Mouse (Mus musculus) embryonic facial prominence, embryonic 12.5 days (tissue): Measurements from ENCODE around the gene Dapl1. TPM values are rescaled to one million over a fixed set of nuclear protein-coding genes. Genes with fewer than 3 reads are reported as not detected.

ENCODE experiments used
- ATAC-seq: fragments of 200-750 bp; cut with Nextera tagmentation; 2 replicates; pipeline ENCODE4 v1.8.0; 2017; ENCODE audit not compliant: insufficient number of reproducible peaks, insufficient read depth, low FRiP score, low TSS enrichment
- H3K27ac ChIP-seq: fragments of 300-500 bp; sonication (generic); 2 replicates; pipeline ENCODE4 v1.5.1; 2016; ENCODE audit warnings: mild to moderate bottlenecking
- H3K27me3 ChIP-seq: fragments of 300-500 bp; sonication (generic); 2 replicates; pipeline ENCODE4 v1.6.1; 2016; ENCODE audit warnings: mild to moderate bottlenecking, moderate library complexity
- H3K36me3 ChIP-seq: fragments of 300-500 bp; sonication (generic); 2 replicates; pipeline ENCODE4 v1.6.1; 2016; ENCODE audit warnings: mild to moderate bottlenecking
- H3K4me1 ChIP-seq: fragments of 300-500 bp; sonication (generic); 2 replicates; pipeline ENCODE4 v1.6.1; 2016
- H3K4me2 ChIP-seq: fragments of 300-500 bp; sonication (generic); replicated peaks from 2 replicates; pipeline ENCODE4 v1.6.1; 2016; ENCODE audit warnings: mild to moderate bottlenecking, moderate library complexity
- H3K4me3 ChIP-seq: fragments of 300-500 bp; sonication (generic); 2 replicates; pipeline ENCODE4 v1.5.1; 2016; ENCODE audit warnings: mild to moderate bottlenecking
- H3K9ac ChIP-seq: fragments of 300-500 bp; sonication (generic); 2 replicates; pipeline ENCODE4 v1.6.1; 2016; ENCODE audit warnings: mild to moderate bottlenecking, moderate library complexity
- H3K9me3 ChIP-seq: fragments of 300-500 bp; sonication (generic); 2 replicates; pipeline ENCODE4 v1.6.1; 2016; ENCODE audit warnings: mild to moderate bottlenecking, moderate library complexity
- WGBS: fragments of 180-500 bp; shearing (Covaris S2); methylation state at CpG from one replicate; pipeline ENCODE4 v1.1.7; 2016; 5-methylcytosine and 5-hydroxymethylcytosine counted together
- polyA plus RNA-seq: library from polyadenylated mRNA; unstranded; fragments of >200 nt; fragmentation: Nextera tagmentation; extraction: Ambion mirVana; gene quantifications from 2 replicates; pipeline ENCODE4 v1.2.1, GENCODE M21; 2016

Dapl1 gene
- polyA plus RNA-seq, 1 experiment from 2014 or later, result 13.9 TPM

DNA sequence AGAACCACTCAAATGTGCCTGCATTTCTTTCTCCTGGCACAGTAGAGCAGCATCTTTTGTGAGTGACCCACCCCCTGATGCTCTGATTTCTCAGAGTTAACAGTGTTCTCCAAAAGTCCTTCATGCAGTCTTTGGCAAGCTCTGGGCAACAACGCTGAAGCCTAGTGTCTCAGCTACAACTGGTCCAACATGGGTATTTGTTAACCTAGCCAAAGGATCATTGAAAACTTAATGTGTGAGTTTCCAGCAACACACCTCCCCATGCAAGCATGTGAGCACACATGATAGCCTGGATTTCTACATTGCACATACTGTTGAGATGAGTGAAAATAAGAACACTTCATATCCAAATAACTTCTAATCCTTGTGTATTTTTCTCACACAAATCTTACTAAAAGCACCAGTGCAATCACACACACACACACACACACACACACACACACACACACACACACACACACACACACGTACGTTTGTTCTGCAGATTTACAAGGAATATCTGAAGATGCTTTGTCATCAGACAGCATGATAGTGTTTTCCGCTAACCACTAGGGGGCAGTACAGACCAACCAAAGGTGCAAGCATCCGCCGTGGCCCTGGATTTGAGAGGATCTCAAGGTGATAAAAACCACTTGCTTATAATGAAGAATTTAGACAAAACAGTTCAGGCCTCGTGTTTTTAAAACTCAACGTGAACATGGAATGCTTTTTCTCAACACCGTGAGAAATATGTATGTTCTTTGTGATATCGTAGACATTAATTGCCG is 56.9 kb downstream of the Dapl1 start:
- H3K9me3 ChIP-seq, result no peaks in the 10 kb centered on the region
- WGBS, result 20% methylated on average over 11 of the region's 11 CpGs
- no peak overlapping the region for H3K4me3 ChIP-seq
- no peaks in the 10 kb centered on the region for H3K27me3 ChIP-seq
- H3K4me1 ChIP-seq, result peaks cover 21% of the 10 kb centered on the region
- H3K9ac ChIP-seq, result no peak overlapping the region
- no peak overlapping the region for H3K27ac ChIP-seq
- ATAC-seq, result no peak
- H3K36me3 ChIP-seq, result no peaks in the 10 kb centered on the region
- H3K4me2 ChIP-seq, result no peak overlapping the region

DNA sequence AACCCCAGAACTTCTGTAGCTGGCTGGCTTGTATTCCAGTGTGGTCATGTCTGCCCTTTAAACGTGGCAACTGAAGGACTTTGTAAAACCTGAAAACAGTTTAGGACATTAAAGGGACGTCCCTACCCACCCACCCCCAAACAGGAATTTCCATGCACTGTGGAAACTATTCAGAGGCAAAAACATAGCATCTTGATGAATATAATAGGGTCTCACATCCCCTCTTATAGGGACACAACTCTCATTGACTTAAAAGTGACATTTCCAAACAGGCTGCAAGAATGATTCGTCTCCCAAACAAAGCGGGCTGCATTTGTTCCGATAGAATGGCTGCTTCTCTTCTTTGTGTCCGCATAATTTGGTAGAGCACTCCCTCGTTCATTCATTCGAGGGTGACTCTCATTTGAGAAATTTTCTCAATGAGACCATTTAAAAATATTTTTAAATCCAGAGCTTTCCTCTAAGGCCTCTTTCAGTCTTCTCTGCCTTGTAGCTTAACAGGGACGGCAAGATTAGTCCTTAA is 59.2 kb downstream of the Dapl1 start:
- no peak for ATAC-seq
- H3K27me3 ChIP-seq, result no peaks in the 10 kb centered on the region
- no peak overlapping the region for H3K4me2 ChIP-seq
- no peak overlapping the region for H3K27ac ChIP-seq
- H3K36me3 ChIP-seq, result no peaks in the 10 kb centered on the region
- 47% methylated on average over 9 of the region's 9 CpGs for WGBS
- H3K4me3 ChIP-seq, result no peak overlapping the region
- peaks cover 17% of the 10 kb centered on the region for H3K4me1 ChIP-seq
- H3K9ac ChIP-seq, result no peak overlapping the region
- H3K9me3 ChIP-seq, result no peaks in the 10 kb centered on the region

DNA sequence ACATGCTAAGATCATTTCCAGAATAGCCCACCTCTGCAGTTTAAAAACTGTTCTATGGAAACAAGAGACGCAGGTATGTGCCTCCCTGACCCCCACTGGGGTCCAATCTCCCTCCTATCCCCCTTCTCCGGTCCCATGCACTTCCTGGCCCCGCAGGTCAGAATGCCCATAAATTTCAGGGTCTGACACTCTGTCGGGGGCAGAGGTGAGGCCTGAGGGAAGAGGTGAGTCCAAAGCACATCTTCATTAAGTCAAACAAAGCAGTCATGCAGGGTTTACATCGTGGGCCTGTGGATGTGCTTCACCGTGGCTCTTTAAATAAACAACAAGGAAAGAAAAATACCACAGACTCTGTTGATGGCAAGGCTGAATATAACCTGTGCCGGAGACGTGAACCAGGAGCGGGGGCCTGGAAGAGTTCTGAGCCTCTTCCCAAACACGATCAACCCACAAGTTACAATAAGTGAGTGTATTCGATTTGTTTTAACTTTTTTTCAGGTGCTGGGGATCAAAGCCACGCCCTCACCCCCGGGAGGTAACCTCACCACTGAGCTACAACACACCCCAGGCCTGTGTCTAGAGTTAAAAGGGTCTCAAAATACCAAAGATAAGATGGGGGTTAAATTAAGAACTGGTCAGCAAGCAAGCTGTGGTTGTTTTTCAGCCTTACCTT is 59.9 kb downstream of the Dapl1 start:
- H3K27ac ChIP-seq, result no peak overlapping the region
- no peak overlapping the region for H3K4me2 ChIP-seq
- no peak for ATAC-seq
- WGBS, result 13% methylated on average over 13 of the region's 13 CpGs
- H3K4me1 ChIP-seq, result peaks cover 17% of the 10 kb centered on the region
- H3K9me3 ChIP-seq, result no peaks in the 10 kb centered on the region
- no peaks in the 10 kb centered on the region for H3K36me3 ChIP-seq
- no peak overlapping the region for H3K9ac ChIP-seq
- no peaks in the 10 kb centered on the region for H3K27me3 ChIP-seq
- H3K4me3 ChIP-seq, result no peak overlapping the region

DNA sequence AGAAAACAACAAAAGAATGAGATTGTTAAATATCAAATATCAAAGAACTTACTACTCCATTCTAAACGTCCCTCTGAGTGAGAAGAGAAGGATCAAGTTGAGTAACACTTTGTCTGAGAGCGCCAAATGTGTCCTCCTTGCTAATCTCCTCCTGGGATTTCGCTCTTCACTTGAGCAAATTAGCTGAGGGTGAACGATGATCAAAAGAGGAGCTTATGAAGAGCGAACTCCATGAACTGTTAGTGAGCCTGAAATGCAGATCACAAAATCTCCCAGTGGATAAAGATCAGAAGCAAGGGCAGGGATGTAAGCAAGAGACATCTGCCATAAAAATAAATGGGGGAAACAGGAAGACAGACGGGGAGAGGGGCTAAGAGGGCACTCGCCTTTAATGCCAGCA is 60.5 kb downstream of the Dapl1 start:
- Histone ChIP-seq H3K27me3 (no peaks in the 10 kb centered on the region), H3K4me1 (peaks cover 17% of the 10 kb centered on the region), H3K4me2 (no peak overlapping the region), H3K36me3 (no peaks in the 10 kb centered on the region), H3K9me3 (no peaks in the 10 kb centered on the region), H3K27ac (no peak overlapping the region), H3K4me3 (no peak overlapping the region), H3K9ac (no peak overlapping the region)
- no peak for ATAC-seq
- WGBS, result 28% methylated on average over 7 of the region's 7 CpGs

DNA sequence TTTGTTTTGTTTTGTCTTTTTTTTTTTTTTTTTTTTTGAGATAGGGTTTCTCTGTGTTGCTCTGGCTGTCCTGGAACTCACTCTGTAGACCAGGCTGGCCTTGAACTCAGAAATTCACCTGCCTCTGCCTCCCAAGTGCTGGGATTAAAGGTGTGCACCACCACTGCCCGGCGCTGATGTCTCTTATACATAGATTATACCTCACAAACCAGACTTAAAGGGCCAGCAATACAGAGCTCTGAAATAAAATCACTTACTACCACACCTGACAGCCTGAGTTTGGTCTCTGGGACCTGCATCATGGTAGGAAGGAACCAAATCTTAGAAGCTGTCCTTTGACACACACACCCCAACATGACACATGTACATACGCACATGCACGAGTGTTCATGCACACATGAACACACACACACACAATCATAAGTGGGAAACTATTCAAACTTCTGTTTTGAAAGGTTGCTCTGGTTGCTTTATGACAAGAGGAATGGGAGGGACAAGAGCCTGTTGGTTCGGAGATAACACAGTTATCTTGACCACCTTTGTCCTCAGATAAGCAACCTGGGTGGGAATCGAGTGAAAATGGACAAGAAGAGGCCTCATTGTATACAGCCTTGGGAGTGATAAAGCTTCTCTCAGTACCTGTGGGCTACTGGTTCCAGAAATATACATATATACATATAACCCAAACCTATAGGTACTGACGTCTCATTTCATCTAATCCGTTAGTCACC is 63.1 kb downstream of the Dapl1 start:
- Histone ChIP-seq H3K4me3 (no peak overlapping the region), H3K4me1 (peaks cover 17% of the 10 kb centered on the region), H3K4me2 (no peak overlapping the region), H3K9ac (no peak overlapping the region), H3K9me3 (no peaks in the 10 kb centered on the region), H3K36me3 (no peaks in the 10 kb centered on the region), H3K27ac (no peak overlapping the region), H3K27me3 (no peaks in the 10 kb centered on the region)
- 90% methylated on average over 8 of the region's 8 CpGs for WGBS
- no peak for ATAC-seq

DNA sequence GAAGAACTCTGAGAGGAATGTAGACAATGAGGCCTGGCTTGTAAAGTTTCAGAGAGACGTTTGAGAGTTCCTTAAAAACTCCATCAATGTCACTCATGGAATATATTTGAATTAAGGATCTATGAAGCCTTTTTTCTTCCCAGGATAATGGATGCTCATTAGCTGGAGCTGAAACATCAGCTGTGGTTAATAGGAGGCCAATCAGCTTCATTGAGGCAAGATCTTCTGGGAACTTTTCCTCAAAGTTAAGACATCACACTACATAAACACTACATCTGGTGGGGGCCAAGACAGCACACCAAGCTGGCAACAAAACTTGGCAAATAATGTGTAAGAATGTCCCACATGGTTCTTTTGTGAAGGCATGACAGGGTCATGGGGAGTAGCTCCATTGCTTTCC is 68.3 kb downstream of the Dapl1 start:
- H3K27me3 ChIP-seq, result no peaks in the 10 kb centered on the region
- 65% methylated on average over 1 of the region's 1 CpGs for WGBS
- H3K4me2 ChIP-seq, result no peak overlapping the region
- no peak overlapping the region for H3K4me3 ChIP-seq
- H3K27ac ChIP-seq, result no peak overlapping the region
- no peaks in the 10 kb centered on the region for H3K36me3 ChIP-seq
- no peak overlapping the region for H3K9ac ChIP-seq
- ATAC-seq, result no peak
- H3K4me1 ChIP-seq, result no peaks in the 10 kb centered on the region
- H3K9me3 ChIP-seq, result no peaks in the 10 kb centered on the region

DNA sequence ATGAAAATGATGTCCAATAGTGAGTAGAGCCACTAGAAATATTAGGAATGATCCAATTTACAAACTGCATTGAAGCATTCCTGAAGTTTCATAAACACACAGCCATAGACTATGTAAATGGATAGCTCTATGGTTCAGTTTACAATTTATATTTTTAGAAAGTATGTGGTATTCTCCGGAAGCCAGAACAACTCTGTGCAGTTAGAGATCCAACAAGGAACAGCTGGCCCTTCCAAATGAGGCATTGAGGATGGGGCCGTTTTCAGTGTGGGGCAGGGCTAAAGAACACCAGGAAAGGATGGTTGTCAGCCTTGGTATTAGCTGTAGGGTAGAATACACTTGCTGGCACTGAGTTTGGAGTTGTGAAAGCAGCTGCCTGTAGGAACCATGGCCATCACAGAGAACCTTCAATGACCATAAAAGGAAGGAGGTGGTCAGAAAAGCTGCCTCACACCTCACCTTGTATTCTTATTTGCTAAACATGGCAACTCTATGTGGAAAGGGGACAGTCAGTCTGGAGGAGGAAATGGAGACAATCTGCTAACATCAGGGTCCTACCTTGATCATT is 70.0 kb downstream of the Dapl1 start:
- 67% methylated on average over 2 of the region's 2 CpGs for WGBS
- Histone ChIP-seq H3K36me3 (no peaks in the 10 kb centered on the region), H3K9me3 (no peaks in the 10 kb centered on the region), H3K4me3 (no peak overlapping the region), H3K4me1 (no peaks in the 10 kb centered on the region), H3K27ac (no peak overlapping the region), H3K4me2 (no peak overlapping the region), H3K27me3 (no peaks in the 10 kb centered on the region), H3K9ac (no peak overlapping the region)
- no peak for ATAC-seq

Other genes with a start within 250 kb of the Dapl1 start
- gene Tanc1, start 127.4 kb downstream of the Dapl1 start, polyA plus RNA-seq, result 36.5 and 37.5 TPM in 2 replicates